Mouse (Mus musculus): Measurements from ENCODE around the gene Olfr282.
A peak's percentile ranks its signal among the peaks of the same experiment; 100 is the strongest.

GRCm38 (mm10) chr15:98410249-98410648 lies 20.8 kb upstream of the Olfr282 start:
- no peak for TF ChIP-seq E2F4 (IDR thresholded peaks at IDR 0.05; ENCODE audit: borderline replicate concordance, low read depth, low read length)
- TF ChIP-seq MYC (IDR thresholded peaks at IDR 0.05; ENCODE audit: low read depth, low read length): peak; percentile 64
- peak; percentile 95 to 97 for TF ChIP-seq EP300 (IDR thresholded peaks at IDR 0.05; ENCODE audit: low read depth in 1 of 2, low read length in 2 of 2)
- peak in 1 of 3 experiments; percentile 18; a peak in 2 of 6 replicates for TF ChIP-seq CTCF (IDR thresholded peaks at IDR 0.05 in 2 of 3, conservative IDR thresholded peaks at IDR 0.05 in 1 of 3; ENCODE audit: control insufficient read depth in 1 of 3, insufficient read depth in 1 of 3, low read depth in 2 of 3, low read length in 3 of 3, poor library complexity in 1 of 3, severe bottlenecking in 1 of 3)
- TF ChIP-seq GATA1 (IDR thresholded peaks at IDR 0.05; ENCODE audit: low read depth, low read length): peak; percentile 97
- peak; percentile 26; the same call in 1 of the 2 replicates for TF ChIP-seq CHD2 (IDR thresholded peaks at IDR 0.05; ENCODE audit: low read length)
- no peak for TF ChIP-seq MXI1 (IDR thresholded peaks at IDR 0.05; ENCODE audit: low read depth, low read length)
- TF ChIP-seq JUND (IDR thresholded peaks at IDR 0.05; ENCODE audit: low read depth, low read length): peak; percentile 31; the same call in 1 of the 2 replicates
- TF ChIP-seq RAD21 (IDR thresholded peaks at IDR 0.05; ENCODE audit: low read depth, low read length): no peak
- TF ChIP-seq USF2 (IDR thresholded peaks at IDR 0.05; ENCODE audit: borderline replicate concordance in 1 of 2, insufficient read depth in 1 of 2, low read depth in 1 of 2, low read length in 2 of 2): no peak
- no peak for TF ChIP-seq ZNF384 (IDR thresholded peaks at IDR 0.05; ENCODE audit: low read depth, low read length)
- TF ChIP-seq ETS1 (IDR thresholded peaks at IDR 0.05; ENCODE audit: low read depth, low read length): peak; percentile 86
- TF ChIP-seq POLR2A (IDR thresholded peaks at IDR 0.05; ENCODE audit: control insufficient read depth in 1 of 2, insufficient read depth in 1 of 2, low read depth in 1 of 2, low read length in 2 of 2, poor library complexity in 1 of 2): 0 out of 4 replicates have a peak, but pooled peaks of 1 of the 2 experiments have one; percentile 39

Measured in MEL (cell line).